Mouse (Mus musculus): ENCODE results near the gene 1700019N19Rik. TPM values are rescaled to one million over a fixed set of nuclear protein-coding genes. Genes with fewer than 3 reads are reported as not detected.
A peak's percentile ranks its signal among the peaks of the same experiment; 100 is the strongest.

1700019N19Rik gene
- total RNA-seq (2014; rRNA removed) = not detected in 2 replicates
- not detected in 2 replicates for polyA plus RNA-seq (2015; fragmentation: Nextera tagmentation; extraction: Ambion mirVana)

- Histone ChIP-seq H3K9ac (replicated peaks; ENCODE audit: low read length, poor library complexity, severe bottlenecking) (no peak within 1 kb of the TSS), H3K4me2 (ENCODE audit: low read depth, low read length, poor library complexity, severe bottlenecking) (no peak within 1 kb of the TSS), H3K4me3 (ENCODE audit: low read depth, low read length) (no peak within 1 kb of the TSS), H3K27ac (ENCODE audit: low read depth, low read length) (0 out of 2 replicates have a peak within 1 kb of the TSS, but pooled peaks have one; percentile 12), H3K9me3 (ENCODE audit: low read length) (no peaks in the 10 kb centered on the region), H3K4me1 (ENCODE audit: insufficient read depth, low read length) (no peaks in the 10 kb centered on the region), H3K27me3 (ENCODE audit: insufficient read depth, low read length) (no peaks in the 10 kb centered on the region), H3K36me3 (ENCODE audit: insufficient read depth, low read length) (peaks cover 9% of the 10 kb centered on the region)
- DNase-seq (ENCODE audit: low spot score) = no peak
- no peak for ATAC-seq (ENCODE audit: low FRiP score)
- TF ChIP-seq CTCF (IDR thresholded peaks at IDR 0.05) = no peak
- WGBS = 41% methylated on average over 10 of the region's 10 CpGs
These were observed at the start of gene 1700019N19Rik for GRCm38 (mm10) chr19:58794284-58794683. TSS of gene 1700019N19Rik (minus strand) at chr19:58794461.

GRCm38 (mm10) chr19:58843606-58844005 is 49.3 kb upstream of the 1700019N19Rik start:
- Histone ChIP-seq H3K36me3 (ENCODE audit: insufficient read depth, low read length) (no peaks in the 10 kb centered on the region), H3K4me3 (ENCODE audit: low read depth, low read length) (no peak overlapping the region), H3K9ac (replicated peaks; ENCODE audit: low read length, poor library complexity, severe bottlenecking) (no peak overlapping the region), H3K27ac (ENCODE audit: low read depth, low read length) (no peak overlapping the region), H3K27me3 (ENCODE audit: insufficient read depth, low read length) (no peaks in the 10 kb centered on the region), H3K9me3 (ENCODE audit: low read length) (no peaks in the 10 kb centered on the region), H3K4me1 (ENCODE audit: insufficient read depth, low read length) (peaks cover 15% of the 10 kb centered on the region; the same call in 1 of the 2 replicates), H3K4me2 (ENCODE audit: low read depth, low read length, poor library complexity, severe bottlenecking) (no peak overlapping the region)
- no peak for ATAC-seq (ENCODE audit: low FRiP score)
- WGBS = 79% methylated on average over 3 of the region's 3 CpGs
- no peak for TF ChIP-seq CTCF (IDR thresholded peaks at IDR 0.05)
- no peak for DNase-seq (ENCODE audit: low spot score)

- TF ChIP-seq CTCF (IDR thresholded peaks at IDR 0.05) = no peak
- DNase-seq (ENCODE audit: low spot score) (peak; percentile 43), ATAC-seq (ENCODE audit: low FRiP score) (peak; percentile 50; the same call in 1 of the 2 replicates)
- Histone ChIP-seq H3K27ac (ENCODE audit: low read depth, low read length) (peak overlapping the region; percentile 43; the same call in 1 of the 2 replicates), H3K4me3 (ENCODE audit: low read depth, low read length) (no peak overlapping the region), H3K27me3 (ENCODE audit: insufficient read depth, low read length) (no peaks in the 10 kb centered on the region), H3K9ac (replicated peaks; ENCODE audit: low read length, poor library complexity, severe bottlenecking) (no peak overlapping the region), H3K4me1 (ENCODE audit: insufficient read depth, low read length) (peaks cover 15% of the 10 kb centered on the region; the same call in 1 of the 2 replicates), H3K4me2 (ENCODE audit: low read depth, low read length, poor library complexity, severe bottlenecking) (no peak overlapping the region), H3K9me3 (ENCODE audit: low read length) (no peaks in the 10 kb centered on the region), H3K36me3 (ENCODE audit: insufficient read depth, low read length) (no peaks in the 10 kb centered on the region)
- 57% methylated on average over 5 of the region's 5 CpGs for WGBS
These were observed 46.5 kb upstream of the 1700019N19Rik start for GRCm38 (mm10) chr19:58840721-58841271.

- no peaks in the 10 kb centered on the region for H3K9me3 ChIP-seq (ENCODE audit: low read length)
- ATAC-seq (ENCODE audit: low FRiP score) = no peak
These were observed 45.5 kb upstream of the 1700019N19Rik start for GRCm38 (mm10) chr19:58839806-58840205.

GRCm38 (mm10) chr19:58839345-58839744 is 45.1 kb upstream of the 1700019N19Rik start:
- no peak for DNase-seq (ENCODE audit: low spot score)
- Histone ChIP-seq H3K4me2 (ENCODE audit: low read depth, low read length, poor library complexity, severe bottlenecking) (no peak overlapping the region), H3K27me3 (ENCODE audit: insufficient read depth, low read length) (no peaks in the 10 kb centered on the region), H3K4me3 (ENCODE audit: low read depth, low read length) (no peak overlapping the region), H3K9ac (replicated peaks; ENCODE audit: low read length, poor library complexity, severe bottlenecking) (no peak overlapping the region), H3K27ac (ENCODE audit: low read depth, low read length) (no peak overlapping the region), H3K9me3 (ENCODE audit: low read length) (no peaks in the 10 kb centered on the region), H3K4me1 (ENCODE audit: insufficient read depth, low read length) (peaks cover 15% of the 10 kb centered on the region; the same call in 1 of the 2 replicates), H3K36me3 (ENCODE audit: insufficient read depth, low read length) (no peaks in the 10 kb centered on the region)
- no peak for ATAC-seq (ENCODE audit: low FRiP score)
- no peak for TF ChIP-seq CTCF (IDR thresholded peaks at IDR 0.05)
- WGBS = 57% methylated on average over 3 of the region's 3 CpGs

More at GRCm38 (mm10) chr19:58839806-58840205, 45.5 kb upstream of the 1700019N19Rik start:
- Histone ChIP-seq H3K27ac (ENCODE audit: low read depth, low read length) (no peak overlapping the region), H3K9ac (replicated peaks; ENCODE audit: low read length, poor library complexity, severe bottlenecking) (no peak overlapping the region), H3K27me3 (ENCODE audit: insufficient read depth, low read length) (no peaks in the 10 kb centered on the region), H3K4me1 (ENCODE audit: insufficient read depth, low read length) (peaks cover 15% of the 10 kb centered on the region; the same call in 1 of the 2 replicates), H3K4me2 (ENCODE audit: low read depth, low read length, poor library complexity, severe bottlenecking) (no peak overlapping the region), H3K4me3 (ENCODE audit: low read depth, low read length) (no peak overlapping the region), H3K36me3 (ENCODE audit: insufficient read depth, low read length) (no peaks in the 10 kb centered on the region)
- WGBS = 82% methylated on average over 4 of the region's 4 CpGs
- DNase-seq (ENCODE audit: low spot score) = no peak
- no peak for TF ChIP-seq CTCF (IDR thresholded peaks at IDR 0.05)

GRCm38 (mm10) chr19:58838706-58839105 is 44.4 kb upstream of the 1700019N19Rik start:
- ATAC-seq (ENCODE audit: low FRiP score) (no peak), DNase-seq (ENCODE audit: low spot score) (no peak)
- Histone ChIP-seq H3K27ac (ENCODE audit: low read depth, low read length) (no peak overlapping the region), H3K4me2 (ENCODE audit: low read depth, low read length, poor library complexity, severe bottlenecking) (no peak overlapping the region), H3K36me3 (ENCODE audit: insufficient read depth, low read length) (no peaks in the 10 kb centered on the region), H3K9ac (replicated peaks; ENCODE audit: low read length, poor library complexity, severe bottlenecking) (no peak overlapping the region), H3K4me3 (ENCODE audit: low read depth, low read length) (no peak overlapping the region), H3K4me1 (ENCODE audit: insufficient read depth, low read length) (peaks cover 15% of the 10 kb centered on the region; the same call in 1 of the 2 replicates), H3K27me3 (ENCODE audit: insufficient read depth, low read length) (no peaks in the 10 kb centered on the region), H3K9me3 (ENCODE audit: low read length) (no peaks in the 10 kb centered on the region)
- WGBS = 68% methylated on average over 9 of the region's 9 CpGs
- TF ChIP-seq CTCF (IDR thresholded peaks at IDR 0.05) = no peak

Data from midbrain, postnatal 0 days (tissue).